Mouse (Mus musculus) erythroblast, adult 5-6 weeks (primary cell): ENCODE measurements at regions not wholly inside any gene's neighbourhood (a gene's known extent, or its start where the extent isn't known, plus 50 kb on each side); places are given as distances from the start of the nearest gene placed in this dataset.

ENCODE experiments used
- ATAC-seq: replicated peaks from 2 replicates; pipeline ENCODE4 v1.8.0; 2016; ENCODE audit warnings: moderate number of reproducible peaks, mild to moderate bottlenecking, moderate TSS enrichment, inconsistent platforms; ENCODE audit not compliant: poor library complexity, low FRiP score, severe bottlenecking

DNA sequence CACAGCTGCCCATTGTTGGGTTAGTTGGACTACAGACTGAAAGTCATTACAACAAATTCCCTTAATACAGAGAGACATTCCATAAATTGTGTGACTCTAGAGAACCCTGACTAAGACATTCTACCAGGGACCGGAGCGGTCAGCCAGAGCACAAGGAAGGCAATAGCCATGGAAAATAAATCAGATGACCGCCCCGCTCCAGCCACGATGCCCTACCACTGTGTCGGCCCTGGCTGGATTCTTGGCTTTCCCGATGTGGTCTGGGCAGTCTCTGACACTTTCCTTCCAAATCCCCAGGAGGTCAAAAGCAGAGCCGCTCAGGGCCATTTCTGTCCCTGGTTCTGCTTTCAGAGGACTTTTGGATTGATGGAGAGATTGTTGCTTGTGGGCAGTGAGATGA, 57.8 kb downstream of the Lsm3 start:
- ATAC-seq, result no peak

- ATAC-seq, result no peak
These were observed 58.7 kb downstream of the Lsm3 start for GRCm38 (mm10) chr6:91574414-91574813.

DNA sequence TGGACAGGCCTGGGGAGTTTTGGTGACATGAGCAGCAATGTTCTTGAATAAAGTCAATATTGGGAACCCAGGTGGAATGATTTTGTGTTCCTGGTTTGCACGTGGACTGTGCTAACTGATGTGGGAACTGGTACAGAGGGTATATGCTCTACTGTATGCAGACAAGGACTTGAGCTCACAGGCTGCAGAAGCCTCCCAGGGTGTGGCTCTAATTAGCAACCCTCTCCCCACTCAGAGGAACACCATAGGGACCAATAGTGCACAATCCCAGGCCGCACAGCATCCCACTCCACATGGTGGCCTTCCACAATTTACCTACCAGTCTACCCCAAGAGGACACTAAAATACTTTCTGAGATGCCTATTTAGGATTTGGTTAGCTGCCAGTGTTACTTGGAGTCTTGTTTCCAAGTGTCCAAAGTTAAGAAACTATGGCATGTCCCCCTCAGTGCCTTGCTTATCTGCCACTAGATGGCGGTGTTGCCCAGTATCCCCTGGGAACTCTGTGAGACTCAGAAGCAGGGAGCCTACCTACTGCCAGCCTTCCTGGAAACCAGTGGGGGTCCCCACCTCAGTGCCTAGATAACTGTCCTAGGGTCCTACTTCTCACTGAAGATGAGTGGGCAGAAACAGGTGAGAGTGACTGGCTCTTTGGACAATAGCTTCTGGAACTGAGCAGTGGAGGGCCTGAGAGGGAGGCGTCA, 60.1 kb downstream of the Lsm3 start:
- ATAC-seq, result peak; percentile 75

DNA sequence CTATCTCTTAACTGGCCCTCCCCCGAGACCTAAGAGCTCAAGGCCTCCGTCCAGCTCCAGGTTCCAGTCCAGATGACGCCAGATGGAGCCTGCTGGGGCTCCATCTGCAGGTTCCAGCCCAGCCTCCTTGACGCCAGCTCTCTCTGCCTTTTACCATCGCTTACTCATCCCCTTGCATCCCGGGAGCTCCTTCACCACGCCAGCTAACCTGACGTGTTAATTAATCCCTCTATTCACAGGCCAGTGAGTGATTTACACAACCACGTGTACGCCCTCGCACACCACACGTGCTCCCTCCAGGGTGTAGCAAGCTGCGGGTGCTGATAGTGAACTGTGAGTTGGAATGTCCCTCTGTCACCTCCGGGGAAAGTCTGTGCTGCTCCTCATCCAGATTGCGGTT, 61.2 kb downstream of the Lsm3 start:
- ATAC-seq, result no peak

- no peak for ATAC-seq
These were observed 63.9 kb downstream of the Lsm3 start for GRCm38 (mm10) chr6:91579666-91580065.

- no peak for ATAC-seq
These were observed 64.9 kb downstream of the Lsm3 start for GRCm38 (mm10) chr6:91580607-91581006.

- no peak for ATAC-seq
These were observed 66.6 kb downstream of the Lsm3 start for GRCm38 (mm10) chr6:91582338-91582737.

DNA sequence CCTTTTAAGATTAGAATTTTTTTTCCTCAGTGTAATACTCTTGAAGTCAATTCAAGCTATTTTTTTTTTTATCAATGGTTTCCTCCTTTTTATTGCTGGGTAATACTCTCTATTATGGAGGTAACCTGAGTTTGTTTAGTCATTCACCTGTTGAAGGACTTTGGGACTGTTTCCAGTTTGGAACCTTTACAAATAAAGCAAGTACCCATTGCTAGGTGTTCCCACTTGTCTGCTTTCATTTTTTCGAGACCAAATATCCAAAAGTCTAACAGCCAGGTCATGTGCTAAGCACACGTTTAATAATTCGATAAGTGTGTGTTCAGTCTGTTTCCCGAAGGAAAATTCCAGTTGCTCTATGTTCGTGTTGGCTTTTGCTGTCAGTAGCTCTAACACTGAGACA, 67.6 kb downstream of the Lsm3 start:
- ATAC-seq, result no peak

GRCm38 (mm10) chr6:91585543-91585942, 69.8 kb downstream of the Lsm3 start:
- no peak for ATAC-seq

DNA sequence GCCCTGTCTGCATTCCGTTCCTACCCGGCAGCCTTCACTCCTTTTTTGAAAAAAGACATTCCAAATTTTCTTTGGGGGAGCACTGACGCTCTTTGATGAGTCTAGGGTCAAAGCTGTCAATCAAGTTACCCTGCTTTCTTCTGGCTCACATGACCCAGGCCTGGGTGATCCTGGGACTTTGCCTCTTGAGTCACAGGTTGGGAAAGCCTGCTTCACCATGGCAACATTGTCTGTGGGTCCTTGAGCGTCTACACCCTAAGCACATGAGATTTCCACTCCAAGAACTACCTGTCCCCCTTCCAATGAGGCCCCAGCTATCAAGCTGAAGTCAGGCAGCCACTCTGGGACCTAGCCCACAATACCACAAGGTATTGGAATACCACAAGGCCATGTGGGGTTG, 73.5 kb downstream of the Lsm3 start:
- ATAC-seq, result no peak

GRCm38 (mm10) chr6:91590395-91590794, 74.7 kb downstream of the Lsm3 start:
- ATAC-seq, result no peak

DNA sequence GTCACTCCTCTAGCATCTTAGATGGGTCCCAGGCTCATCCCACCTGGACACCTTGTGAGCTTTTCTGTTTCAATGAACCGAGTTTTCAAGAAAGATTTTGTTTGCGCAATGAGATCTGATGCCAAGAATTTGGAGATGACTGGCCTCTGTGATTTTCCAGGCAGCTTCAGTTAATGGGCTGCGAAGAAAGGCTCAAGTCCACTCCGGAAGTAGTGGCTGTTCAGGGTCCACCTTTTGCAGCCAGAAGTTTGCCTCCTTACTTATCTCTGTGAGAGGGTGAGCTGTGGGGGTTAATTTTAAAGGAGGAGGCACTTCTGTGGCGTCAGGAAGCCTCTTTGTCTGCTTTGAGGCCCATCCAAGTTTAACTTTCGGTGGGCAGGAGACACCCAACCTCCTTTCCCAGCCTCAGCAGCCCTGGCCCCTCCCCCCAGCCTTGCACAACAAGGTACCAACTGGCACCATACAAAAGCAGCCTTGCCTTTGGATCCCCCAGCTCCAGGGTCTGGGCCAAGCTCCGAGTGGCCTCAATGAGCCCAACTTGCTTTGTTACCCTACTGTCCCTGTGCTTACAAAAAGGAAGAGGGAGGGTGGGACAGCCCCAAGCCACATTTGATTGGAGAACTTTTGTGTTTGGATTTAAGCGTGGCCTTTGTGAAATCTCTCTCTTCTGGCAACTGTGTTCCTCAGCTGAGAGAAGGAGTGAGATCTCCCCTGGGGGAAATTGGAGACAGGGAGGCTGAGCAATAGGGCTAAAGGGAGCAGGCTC, 75.3 kb downstream of the Lsm3 start:
- no peak for ATAC-seq

- no peak for ATAC-seq
These were observed 76.9 kb downstream of the Lsm3 start for GRCm38 (mm10) chr6:91592651-91593050.

GRCm38 (mm10) chr6:91598942-91599341, 83.2 kb downstream of the Lsm3 start:
- no peak for ATAC-seq

GRCm38 (mm10) chr6:91600116-91600515, 83.7 kb upstream of the Slc6a6 start:
- ATAC-seq, result no peak

DNA sequence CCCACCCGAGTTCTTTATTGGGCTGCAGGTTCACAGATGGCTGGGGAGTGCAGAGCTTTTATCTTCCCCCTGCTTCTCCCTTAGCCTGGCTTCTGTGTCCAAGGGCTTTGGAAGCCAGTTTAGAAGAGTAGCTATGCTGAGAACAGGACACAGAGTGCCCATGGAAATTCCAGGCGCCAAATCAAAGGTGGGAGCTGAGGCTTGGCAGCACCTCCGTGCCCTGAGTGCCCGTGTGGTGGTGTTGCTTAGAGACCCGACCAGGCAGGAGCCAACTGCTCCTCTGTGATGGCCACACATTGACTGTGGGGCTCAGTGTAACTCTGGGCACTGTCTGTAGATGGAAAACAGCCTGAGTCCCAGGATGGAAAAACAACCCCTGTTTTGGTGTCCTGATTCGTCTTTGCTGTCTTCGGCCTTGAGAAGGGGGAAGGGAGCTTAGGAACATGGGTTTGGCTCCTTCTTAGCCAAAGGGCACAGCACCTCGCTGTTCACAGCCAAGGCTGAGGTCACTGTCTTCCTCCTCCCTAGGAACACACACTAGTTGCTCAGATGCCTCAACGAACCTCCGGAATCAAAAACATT, 77.1 kb upstream of the Slc6a6 start:
- no peak for ATAC-seq

GRCm38 (mm10) chr6:91607613-91608272, 76.1 kb upstream of the Slc6a6 start:
- no peak for ATAC-seq

DNA sequence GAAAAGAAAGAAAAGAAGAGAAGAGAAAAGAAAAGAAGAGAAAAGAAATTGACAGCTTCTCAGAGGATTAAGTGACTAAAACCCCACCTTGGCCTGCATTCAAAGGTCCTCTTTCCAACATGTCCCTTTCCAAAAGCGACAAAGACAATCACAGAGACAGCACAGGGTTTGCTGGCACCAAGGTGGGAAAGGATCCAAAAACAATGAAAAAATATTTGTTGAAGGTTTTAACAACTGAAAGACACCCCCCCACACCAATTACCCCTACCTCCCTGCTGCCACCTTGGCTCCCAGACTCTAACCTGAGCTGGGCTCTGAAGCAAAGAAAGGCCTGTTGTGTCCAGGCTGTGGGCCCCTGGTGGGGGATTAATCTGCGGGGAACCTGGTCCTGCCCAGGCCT, 74.2 kb upstream of the Slc6a6 start:
- no peak for ATAC-seq

DNA sequence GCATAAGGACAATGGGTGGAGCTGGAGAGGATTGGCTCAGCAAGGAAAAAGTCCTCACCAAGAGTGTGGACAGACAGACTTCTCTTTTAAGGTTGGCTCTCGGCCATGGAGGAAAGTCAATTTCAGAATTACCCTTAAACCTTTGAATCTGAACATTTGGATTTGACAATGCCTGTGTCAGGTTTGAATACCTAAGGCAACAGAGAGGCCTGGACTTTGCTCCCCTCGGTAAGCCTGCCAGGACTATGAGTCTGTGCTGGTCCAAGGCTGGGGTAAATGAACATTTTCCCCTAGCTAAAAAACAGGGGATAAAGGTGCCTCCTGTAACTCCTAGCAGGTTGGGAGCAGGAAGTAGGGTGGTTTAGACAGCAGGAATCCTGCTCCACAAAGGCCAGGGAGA, 68.8 kb upstream of the Slc6a6 start:
- ATAC-seq, result no peak

DNA sequence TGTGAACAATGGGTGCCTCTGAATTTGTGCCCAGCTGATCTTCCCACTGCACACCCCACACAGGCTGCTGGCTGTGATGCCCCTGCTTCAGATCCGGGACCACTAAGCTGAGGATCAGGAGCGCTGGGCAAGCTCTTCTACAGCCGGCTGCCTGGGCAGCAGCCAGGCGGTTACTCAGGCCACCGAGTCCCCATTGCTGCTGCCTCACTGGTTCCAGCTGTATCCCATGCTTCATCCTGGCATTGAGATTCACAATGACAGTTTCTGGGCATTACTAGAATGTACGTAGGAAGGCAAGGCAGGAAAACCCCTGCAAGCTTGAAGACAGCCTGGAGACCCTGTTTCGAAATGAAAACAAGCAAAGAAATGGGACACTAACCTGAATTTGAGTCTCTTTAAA, 67.3 kb upstream of the Slc6a6 start:
- no peak for ATAC-seq
